Mouse (Mus musculus) lung, postnatal 0 days (tissue): ENCODE results near the gene Bcorl1. TPM values are rescaled to one million over a fixed set of nuclear protein-coding genes. Genes with fewer than 3 reads are reported as not detected.
A peak's percentile ranks its signal among the peaks of the same experiment; 100 is the strongest.

Experiments
- ATAC-seq: fragments of 200-750 bp; cut with Nextera tagmentation; 2 replicates; pipeline ENCODE4 v1.8.0; 2017; ENCODE audit warnings: moderate library complexity
- DNase-seq: peaks from one replicate; pipeline ENCODE4 v3.0.0-alpha.2; 2016; ENCODE audit warnings: low spot score
- H3K27ac ChIP-seq: fragments of 300-500 bp; sonication (generic); 2 replicates; pipeline ENCODE4 v1.5.1; 2014; ENCODE audit warnings: antibody characterized with exemption, mild to moderate bottlenecking, low read length, mixed read lengths
- H3K27me3 ChIP-seq: fragments of 300-500 bp; sonication (generic); replicated peaks from 2 replicates; pipeline ENCODE4 v1.6.1; 2014; ENCODE audit warnings: low read length, mixed read lengths; ENCODE audit not compliant: insufficient read depth
- H3K36me3 ChIP-seq: fragments of 300-500 bp; sonication (generic); 2 replicates; pipeline ENCODE4 v1.6.1; 2014; ENCODE audit warnings: low read length, mixed read lengths; ENCODE audit not compliant: insufficient read depth
- H3K4me1 ChIP-seq: fragments of 300-500 bp; sonication (generic); 2 replicates; pipeline ENCODE4 v1.6.1; 2014; ENCODE audit warnings: antibody characterized with exemption, low read depth, low read length, mixed read lengths; ENCODE audit not compliant: insufficient read depth
- H3K4me2 ChIP-seq: fragments of 300-500 bp; sonication (generic); replicated peaks from 2 replicates; pipeline ENCODE4 v1.6.1; 2014; ENCODE audit warnings: low read depth, mild to moderate bottlenecking, low read length, moderate library complexity, mixed read lengths
- H3K4me3 ChIP-seq: fragments of 300-500 bp; sonication (generic); 2 replicates; pipeline ENCODE4 v1.5.1; 2014; ENCODE audit warnings: low read depth, low read length
- H3K9ac ChIP-seq: fragments of 300-500 bp; sonication (generic); replicated peaks from 2 replicates; pipeline ENCODE4 v1.6.1; 2014; ENCODE audit warnings: low read depth, mild to moderate bottlenecking
- H3K9me3 ChIP-seq: fragments of 300-500 bp; sonication (generic); 2 replicates; pipeline ENCODE4 v1.6.1; 2016; ENCODE audit warnings: low read length, mixed read lengths
- CTCF ChIP-seq: IDR thresholded peaks from 2 replicates; pipeline ENCODE4 v1.5.1; 2016; ENCODE audit warnings: antibody characterized with exemption, mild to moderate bottlenecking
- EP300 ChIP-seq: IDR thresholded peaks from 2 replicates; pipeline ENCODE4 v1.6.1; 2016; ENCODE audit warnings: antibody characterized with exemption, mild to moderate bottlenecking, control low read depth
- WGBS: fragments of 180-500 bp; shearing (Covaris S2); extraction: QIAGEN DNeasy Blood & Tissue Kit; methylation state at CpG from one replicate; pipeline ENCODE4 v1.1.7; 2014; 5-methylcytosine and 5-hydroxymethylcytosine counted together
- polyA plus RNA-seq: library from polyadenylated mRNA; unstranded; fragments of >200 nt; fragmentation: Nextera tagmentation; extraction: Ambion mirVana; gene quantifications from 2 replicates; pipeline ENCODE4 v1.2.1, GENCODE M21; 2015

Bcorl1 gene
- polyA plus RNA-seq, 1 experiment from 2014 or later: 3.1 TPM

GRCm38 (mm10) chrX:48343966-48344642 is 2.9 kb downstream of the Bcorl1 start:
- no peaks in the 10 kb centered on the region for H3K36me3 ChIP-seq
- peak overlapping the region; percentile 52; the same call in 1 of the 2 replicates for H3K27ac ChIP-seq
- no peak for TF ChIP-seq EP300
- TF ChIP-seq CTCF: no peak
- no peaks in the 10 kb centered on the region for H3K9me3 ChIP-seq
- DNase-seq: peak; percentile 9
- no peaks in the 10 kb centered on the region for H3K4me1 ChIP-seq
- 7% methylated on average over 25 of the region's 30 CpGs for WGBS
- no peaks in the 10 kb centered on the region for H3K27me3 ChIP-seq
- H3K4me3 ChIP-seq: peak overlapping the region; percentile 52
- ATAC-seq: no peak
- H3K9ac ChIP-seq: 0 out of 2 replicates have a peak overlapping the region, but pooled peaks have one; percentile 12
- H3K4me2 ChIP-seq: peak overlapping the region; percentile 72

- Histone ChIP-seq H3K27ac (no peak overlapping the region), H3K9ac (0 out of 2 replicates have a peak overlapping the region, but pooled peaks have one; percentile 12), H3K9me3 (no peaks in the 10 kb centered on the region), H3K4me1 (no peaks in the 10 kb centered on the region), H3K4me3 (peak overlapping the region; percentile 52), H3K27me3 (no peaks in the 10 kb centered on the region), H3K4me2 (peak overlapping the region; percentile 72), H3K36me3 (no peaks in the 10 kb centered on the region)
- DNase-seq (peak; percentile 14), ATAC-seq (no peak)
- TF ChIP-seq EP300 (no peak), CTCF (no peak)
- WGBS: 13% methylated on average over 25 of the region's 61 CpGs
Observed at GRCm38 (mm10) chrX:48344643-48345384, 3.7 kb downstream of the Bcorl1 start.

- Histone ChIP-seq H3K36me3 (no peaks in the 10 kb centered on the region), H3K4me3 (peak overlapping the region; percentile 52), H3K4me2 (peak overlapping the region; percentile 72), H3K9ac (0 out of 2 replicates have a peak overlapping the region, but pooled peaks have one; percentile 29), H3K27ac (no peak overlapping the region), H3K4me1 (no peaks in the 10 kb centered on the region), H3K27me3 (no peaks in the 10 kb centered on the region), H3K9me3 (no peaks in the 10 kb centered on the region)
- ATAC-seq (no peak), DNase-seq (peak; percentile 9)
- no peak for TF ChIP-seq EP300
- no peak for TF ChIP-seq CTCF
- 16% methylated on average over 18 of the region's 45 CpGs for WGBS
Observed at GRCm38 (mm10) chrX:48345385-48345932, 4.3 kb downstream of the Bcorl1 start.

GRCm38 (mm10) chrX:48355346-48355745 is 14.2 kb downstream of the Bcorl1 start:
- DNase-seq (no peak), ATAC-seq (no peak)
- Histone ChIP-seq H3K9ac (no peak overlapping the region), H3K27me3 (no peaks in the 10 kb centered on the region), H3K9me3 (no peaks in the 10 kb centered on the region), H3K4me1 (no peaks in the 10 kb centered on the region), H3K36me3 (no peaks in the 10 kb centered on the region), H3K4me2 (no peak overlapping the region), H3K4me3 (no peak overlapping the region), H3K27ac (no peak overlapping the region)
- 81% methylated on average over 6 of the region's 6 CpGs for WGBS
- TF ChIP-seq EP300 (no peak), CTCF (no peak)

- Histone ChIP-seq H3K36me3 (no peaks in the 10 kb centered on the region), H3K9me3 (no peaks in the 10 kb centered on the region), H3K27me3 (no peaks in the 10 kb centered on the region), H3K4me2 (no peak overlapping the region), H3K4me3 (no peak overlapping the region), H3K4me1 (no peaks in the 10 kb centered on the region), H3K27ac (no peak overlapping the region), H3K9ac (no peak overlapping the region)
- TF ChIP-seq CTCF (no peak), EP300 (no peak)
- no peak for ATAC-seq
- 41% methylated on average over 15 of the region's 15 CpGs for WGBS
- peak; percentile 7 for DNase-seq
Observed at GRCm38 (mm10) chrX:48365836-48366577, 24.8 kb downstream of the Bcorl1 start.

- no peak for DNase-seq
- no peaks in the 10 kb centered on the region for H3K36me3 ChIP-seq
- ATAC-seq: no peak
- no peak overlapping the region for H3K4me2 ChIP-seq
- H3K4me1 ChIP-seq: no peaks in the 10 kb centered on the region
- whole genome bisulfite sequencing: 84% methylated on average over 9 of the region's 9 CpGs
- H3K9me3 ChIP-seq: no peaks in the 10 kb centered on the region
- no peak overlapping the region for H3K9ac ChIP-seq
- no peak overlapping the region for H3K4me3 ChIP-seq
- H3K27ac ChIP-seq: no peak overlapping the region
- TF ChIP-seq CTCF: no peak
- no peaks in the 10 kb centered on the region for H3K27me3 ChIP-seq
Observed at GRCm38 (mm10) chrX:48367841-48368240, 26.7 kb downstream of the Bcorl1 start.
